11 mouse cellular contexts compared by ENCODE assay signal in genomic region chr2:26941539-26941938, GRCm38 (mm10). TPM values are rescaled to one million over a fixed set of nuclear protein-coding genes. Genes with fewer than 3 reads are reported as not detected.
A peak's percentile ranks its signal among the peaks of the same experiment; 100 is the strongest.
DNase-seq lines count a peak whose midpoint lies in the region; ATAC-seq and TF ChIP-seq lines count a peak whose summit lies in the region.
"Had no signal": no experiment of that assay in that cellular context is flagged by ENCODE, and none has a peak within 500 bp of the region (broad histone marks: within the 10 kb centered on the region; RNA-seq: fewer than 3 reads in every experiment).

No protein-coding gene starts in this region.

- 34% methylated on average over 5 of the region's 5 CpGs for WGBS in heart, embryonic 12.5 days
- WGBS in heart, embryonic 10.5 days: 39% methylated on average over 5 of the region's 5 CpGs
- 27% methylated on average over 5 of the region's 5 CpGs for WGBS in liver, embryonic 11.5 days

- TF ChIP-seq RAD21 in CH12.LX (IDR thresholded peaks at IDR 0.05; ENCODE audit: low read depth, low read length): peak; percentile 50

- H3K27ac ChIP-seq in heart, embryonic 12.5 days (ENCODE audit: poor library complexity, severe bottlenecking): no peak overlapping the region
- H3K27ac ChIP-seq in heart, embryonic 10.5 days: no peak overlapping the region
- no peak overlapping the region for H3K27ac ChIP-seq in CH12.LX (ENCODE audit: insufficient read depth, low read depth)
- no peak overlapping the region for H3K27ac ChIP-seq in liver, embryonic 11.5 days (ENCODE audit: low read depth, low read length)
- H3K27ac ChIP-seq: embryonic facial prominence, embryonic 13.5 days had no signal

- H3K4me3 ChIP-seq in heart, embryonic 12.5 days: no peak overlapping the region
- H3K4me3 ChIP-seq in heart, embryonic 10.5 days: no peak overlapping the region
- H3K4me3 ChIP-seq in CH12.LX (replicated peaks in 1 of 3; ENCODE audit: low read depth in 2 of 3, low read length in 2 of 3, poor library complexity in 1 of 3): no peak overlapping the region
- no peak overlapping the region for H3K4me3 ChIP-seq in liver, embryonic 11.5 days (ENCODE audit: low read depth, low read length)
- H3K4me3 ChIP-seq: embryonic facial prominence, embryonic 13.5 days had no signal

- H3K79me2 ChIP-seq in CH12.LX (replicated peaks; ENCODE audit: control insufficient read depth, extremely low read depth, insufficient read depth, poor library complexity, severe bottlenecking): no peaks in the 10 kb centered on the region

- 0 out of 2 replicates have a peak, but pooled peaks cover 3% of the 10 kb centered on the region for H3K27me3 ChIP-seq in heart, embryonic 12.5 days (replicated peaks)
- H3K27me3 ChIP-seq in heart, embryonic 10.5 days (ENCODE audit: insufficient read depth, poor library complexity, severe bottlenecking): no peaks in the 10 kb centered on the region
- no peaks in the 10 kb centered on the region for H3K27me3 ChIP-seq in CH12.LX (replicated peaks)
- no peaks in the 10 kb centered on the region for H3K27me3 ChIP-seq in liver, embryonic 11.5 days (replicated peaks; ENCODE audit: control insufficient read depth, insufficient read depth, low read length)
- H3K27me3 ChIP-seq: embryonic facial prominence, embryonic 13.5 days had no signal

- no peak for DNase-seq in heart, embryonic 10.5 days (ENCODE audit: low spot score)
- DNase-seq in CH12.LX (ENCODE audit: extremely low read depth): no peak
- DNase-seq in liver, embryonic 11.5 days (ENCODE audit: low spot score): no peak
- DNase-seq in adrenal gland, postnatal 14 days: no peak
- no peak for DNase-seq in spleen, postnatal 14 days (ENCODE audit: low spot score in 2 of 2)
- no peak for DNase-seq in MN1 (ENCODE audit: low spot score)
- DNase-seq: right cerebral cortex, postnatal 25 days had no signal

- no peak overlapping the region for H3K4me2 ChIP-seq in heart, embryonic 12.5 days
- no peak overlapping the region for H3K4me2 ChIP-seq in CH12.LX (ENCODE audit: insufficient read depth, low read depth, poor library complexity, severe bottlenecking)
- H3K4me2 ChIP-seq in liver, embryonic 11.5 days: no peak overlapping the region
- H3K4me2 ChIP-seq: embryonic facial prominence, embryonic 13.5 days had no signal

- no peaks in the 10 kb centered on the region for H3K4me1 ChIP-seq in heart, embryonic 12.5 days (replicated peaks)
- H3K4me1 ChIP-seq in heart, embryonic 10.5 days: no peaks in the 10 kb centered on the region
- peaks cover 16 to 26% of the 10 kb centered on the region in 2 experiments for H3K4me1 ChIP-seq in CH12.LX (ENCODE audit: control insufficient read depth in 1 of 2, insufficient read depth in 2 of 2)
- H3K4me1 ChIP-seq in liver, embryonic 11.5 days (replicated peaks; ENCODE audit: control insufficient read depth, insufficient read depth, low read length): no peaks in the 10 kb centered on the region; the same call in 1 of the 2 replicates
- H3K4me1 ChIP-seq: embryonic facial prominence, embryonic 13.5 days had no signal

- no peak for TF ChIP-seq POLR2A in CH12.LX (IDR thresholded peaks at IDR 0.05; ENCODE audit: low read depth, low read length)

- H3K9ac ChIP-seq in heart, embryonic 12.5 days: no peak overlapping the region
- H3K9ac ChIP-seq in CH12.LX (ENCODE audit: insufficient read depth, low read depth): no peak overlapping the region
- no peak overlapping the region for H3K9ac ChIP-seq in liver, embryonic 11.5 days (ENCODE audit: low read depth, low read length)
- H3K9ac ChIP-seq: embryonic facial prominence, embryonic 13.5 days had no signal

- 0 out of 2 replicates have a peak, but pooled peaks cover 2% of the 10 kb centered on the region for H3K36me3 ChIP-seq in heart, embryonic 12.5 days
- H3K36me3 ChIP-seq in heart, embryonic 10.5 days: no peaks in the 10 kb centered on the region
- H3K36me3 ChIP-seq in CH12.LX (replicated peaks in 1 of 2; ENCODE audit: control insufficient read depth in 1 of 2, insufficient read depth in 1 of 2, low read length in 1 of 2): peaks cover 3 to 14% of the 10 kb centered on the region in 2 experiments
- H3K36me3 ChIP-seq in liver, embryonic 11.5 days (ENCODE audit: control insufficient read depth, insufficient read depth, low read length): no peaks in the 10 kb centered on the region

- peak in 1 of 2 experiments; percentile 70; a peak in 2 of 4 replicates for TF ChIP-seq CTCF in CH12.LX (conservative IDR thresholded peaks at IDR 0.05 in 1 of 2, IDR thresholded peaks at IDR 0.05 in 1 of 2; ENCODE audit: low read depth in 2 of 2, low read length in 2 of 2)

- in situ Hi-C loops in CH12.LX (cut with MboI; ENCODE audit: low pct_ligation_motif_present, low pct_unique_long_range_greater_than_20kb, low sequenced_read_pairs): no loop called here

- TF ChIP-seq EP300 in CH12.LX (IDR thresholded peaks at IDR 0.05; ENCODE audit: low read length): no peak

- H3K9me3 ChIP-seq in heart, embryonic 12.5 days (replicated peaks): no peaks in the 10 kb centered on the region
- no peaks in the 10 kb centered on the region for H3K9me3 ChIP-seq in heart, embryonic 10.5 days
- no peaks in the 10 kb centered on the region for H3K9me3 ChIP-seq in CH12.LX (replicated peaks; ENCODE audit: low read length)
- no peaks in the 10 kb centered on the region for H3K9me3 ChIP-seq in liver, embryonic 11.5 days (ENCODE audit: control insufficient read depth, low read length)
- H3K9me3 ChIP-seq: embryonic facial prominence, embryonic 13.5 days had no signal

- peak; percentile 57; the same call in 1 of the 2 replicates for ATAC-seq in heart, embryonic 12.5 days (ENCODE audit: insufficient number of reproducible peaks, low FRiP score)
- 0 out of 2 replicates have a peak, but pooled peaks have one; percentile 26 for ATAC-seq in liver, embryonic 11.5 days (replicated peaks; ENCODE audit: low FRiP score)
- ATAC-seq in megakaryocyte, adult 5-6 weeks (ENCODE audit: poor library complexity, severe bottlenecking): peak; percentile 99

- dilution Hi-C loops in CH12.LX (cut with MboI; ENCODE audit: extremely low pct_ligation_motif_present, extremely low pct_unique_long_range_greater_than_20kb, low sequenced_read_pairs): no loop called here

TF ChIP-seq in CH12.LX, 34 proteins besides CTCF, POLR2A, EP300 and RAD21 (continues in another document):
- TF ChIP-seq ELF1 (IDR thresholded peaks at IDR 0.05; ENCODE audit: low read depth, low read length): peak; percentile 87
- TF ChIP-seq SMC3 (IDR thresholded peaks at IDR 0.05; ENCODE audit: low read depth, low read length): peak; percentile 52

RNA-seq across cellular contexts. Expression of gene Stkld1, which starts 7.7 kb away (rescaled TPM):
- 0.19 and 0.20 TPM in 2 replicates for polyA plus RNA-seq in heart, embryonic 12.5 days (2016; fragmentation: Nextera tagmentation; extraction: Ambion mirVana)
- polyA plus RNA-seq in heart, embryonic 10.5 days (2016; fragmentation: Nextera tagmentation; extraction: Ambion mirVana): 0.15 and 0.36 TPM in 2 replicates
- total RNA-seq in CH12.LX (2012; rRNA removed) (0.08 and 0.13 TPM in 2 replicates), CH12.LX (2014; rRNA removed) (0.19 TPM in 1 of 2 replicates, not detected in the other)
- 0.29 and 0.33 TPM in 2 replicates for polyA plus RNA-seq in CH12.LX (2012; ENCODE audit: insufficient read length, low read depth)
- 0.10 and 0.16 TPM in 2 replicates for polyA plus RNA-seq in liver, embryonic 11.5 days (2014; fragmentation: Nextera tagmentation; extraction: Ambion mirVana)
- total RNA-seq in megakaryocyte, adult 5-6 weeks (2015): 0.16 and 0.60 TPM in 2 replicates
- not detected in 2 replicates for total RNA-seq in megakaryocyte, adult 5-6 weeks (2017)
- 0.45 TPM in 1 of 2 replicates, not detected in the other for total RNA-seq in adrenal gland, postnatal 14 days (2021)
- polyA plus RNA-seq: C2C12 had no signal

RNA-seq across cellular contexts. Expression of gene Surf4, which starts 7.8 kb away (rescaled TPM):
- 202 and 205 TPM in 2 replicates for polyA plus RNA-seq in heart, embryonic 12.5 days (2016; fragmentation: Nextera tagmentation; extraction: Ambion mirVana)
- 229 and 242 TPM in 2 replicates for polyA plus RNA-seq in heart, embryonic 10.5 days (2016; fragmentation: Nextera tagmentation; extraction: Ambion mirVana)
- total RNA-seq in CH12.LX (2012; rRNA removed): 140 and 168 TPM in 2 replicates
- 99.2 and 109 TPM in 2 replicates for total RNA-seq in CH12.LX (2014; rRNA removed)
- 143 and 161 TPM in 2 replicates for polyA plus RNA-seq in CH12.LX (2012; ENCODE audit: insufficient read length, low read depth)
- polyA plus RNA-seq in liver, embryonic 11.5 days (2014; fragmentation: Nextera tagmentation; extraction: Ambion mirVana): 183 and 193 TPM in 2 replicates
- total RNA-seq in megakaryocyte, adult 5-6 weeks (2015): 95.0 and 100 TPM in 2 replicates
- total RNA-seq in megakaryocyte, adult 5-6 weeks (2017): 86.1 and 98.4 TPM in 2 replicates
- total RNA-seq in adrenal gland, postnatal 14 days (2021): 142 and 147 TPM in 2 replicates

RNA-seq across cellular contexts. Expression of gene Rexo4, which starts 22.6 kb away (rescaled TPM):
- polyA plus RNA-seq in heart, embryonic 12.5 days (2016; fragmentation: Nextera tagmentation; extraction: Ambion mirVana): 27.7 and 29.6 TPM in 2 replicates
- polyA plus RNA-seq in heart, embryonic 10.5 days (2016; fragmentation: Nextera tagmentation; extraction: Ambion mirVana): 34.5 and 46.9 TPM in 2 replicates
- 53.6 and 66.4 TPM in 2 replicates for total RNA-seq in CH12.LX (2012; rRNA removed)
- 67.2 and 69.1 TPM in 2 replicates for total RNA-seq in CH12.LX (2014; rRNA removed)
- 74.8 and 83.4 TPM in 2 replicates for polyA plus RNA-seq in CH12.LX (2012; ENCODE audit: insufficient read length, low read depth)
- polyA plus RNA-seq in liver, embryonic 11.5 days (2014; fragmentation: Nextera tagmentation; extraction: Ambion mirVana): 58.8 TPM in 2 replicates
- total RNA-seq in megakaryocyte, adult 5-6 weeks (2015): 19.4 and 21.1 TPM in 2 replicates
- total RNA-seq in megakaryocyte, adult 5-6 weeks (2017): 69.1 and 72.6 TPM in 2 replicates
- total RNA-seq in adrenal gland, postnatal 14 days (2021): 35.1 and 38.5 TPM in 2 replicates

RNA-seq across cellular contexts. Expression of gene Surf1, which starts 25.2 kb away (rescaled TPM):
- 39.2 and 40.5 TPM in 2 replicates for polyA plus RNA-seq in heart, embryonic 12.5 days (2016; fragmentation: Nextera tagmentation; extraction: Ambion mirVana)
- 40.9 and 45.6 TPM in 2 replicates for polyA plus RNA-seq in heart, embryonic 10.5 days (2016; fragmentation: Nextera tagmentation; extraction: Ambion mirVana)
- total RNA-seq in CH12.LX (2012; rRNA removed) (58.7 and 64.6 TPM in 2 replicates), CH12.LX (2014; rRNA removed) (43.4 and 48.1 TPM in 2 replicates)
- polyA plus RNA-seq in CH12.LX (2012; ENCODE audit: insufficient read length, low read depth): 83.9 and 86.9 TPM in 2 replicates
- 56.5 and 58.3 TPM in 2 replicates for polyA plus RNA-seq in liver, embryonic 11.5 days (2014; fragmentation: Nextera tagmentation; extraction: Ambion mirVana)
- 102 and 106 TPM in 2 replicates for total RNA-seq in megakaryocyte, adult 5-6 weeks (2015)
- total RNA-seq in megakaryocyte, adult 5-6 weeks (2017): 61.3 and 77.4 TPM in 2 replicates
- total RNA-seq in adrenal gland, postnatal 14 days (2021): 81.6 and 84.1 TPM in 2 replicates

RNA-seq across cellular contexts. Expression of gene Surf2, which starts 25.4 kb away (rescaled TPM):
- 30.5 and 31.4 TPM in 2 replicates for polyA plus RNA-seq in heart, embryonic 12.5 days (2016; fragmentation: Nextera tagmentation; extraction: Ambion mirVana)
- 39.9 and 45.7 TPM in 2 replicates for polyA plus RNA-seq in heart, embryonic 10.5 days (2016; fragmentation: Nextera tagmentation; extraction: Ambion mirVana)
- total RNA-seq in CH12.LX (2012; rRNA removed) (28.7 and 36.9 TPM in 2 replicates), CH12.LX (2014; rRNA removed) (39.9 and 43.9 TPM in 2 replicates)
- polyA plus RNA-seq in CH12.LX (2012; ENCODE audit: insufficient read length, low read depth): 74.5 and 77.1 TPM in 2 replicates
- polyA plus RNA-seq in liver, embryonic 11.5 days (2014; fragmentation: Nextera tagmentation; extraction: Ambion mirVana): 61.5 and 64.7 TPM in 2 replicates
- 31.3 and 35.6 TPM in 2 replicates for total RNA-seq in megakaryocyte, adult 5-6 weeks (2015)
- 34.0 and 34.5 TPM in 2 replicates for total RNA-seq in megakaryocyte, adult 5-6 weeks (2017)
- 33.0 and 35.2 TPM in 2 replicates for total RNA-seq in adrenal gland, postnatal 14 days (2021)

Comparison
In these comparisons a context has a peak if more than half of its experiments do, and no peak if none do; other contexts are left out.
1. ATAC-seq: peak in every context shown above with its lines; median percentile 99 in megakaryocyte, adult 5-6 weeks; 57 in heart, embryonic 12.5 days; 26 in liver, embryonic 11.5 days.